Mouse (Mus musculus): ENCODE results near the gene Taf15.

Taf15 gene

GRCm38 (mm10) chr11:83457912-83458601 lies 14.8 kb upstream of the Taf15 start:
- no peak for DNase-seq

- DNase-seq, result peak; percentile 41
These were observed 11.3 kb upstream of the Taf15 start for GRCm38 (mm10) chr11:83461462-83462027.

GRCm38 (mm10) chr11:83462711-83463244 lies 10.1 kb upstream of the Taf15 start, which contains the start of gene Mmp28:
Gene Mmp28 (minus strand): TSS chr11:83463071.
- DNase-seq, result peak; percentile 81

- peak; percentile 86 for DNase-seq
These were observed 6.9 kb upstream of the Taf15 start for GRCm38 (mm10) chr11:83465976-83466375.

- DNase-seq, result peak; percentile 88
These were observed 5.7 kb upstream of the Taf15 start for GRCm38 (mm10) chr11:83467120-83467652.

- no peak for DNase-seq
These were observed 4.1 kb upstream of the Taf15 start for GRCm38 (mm10) chr11:83468765-83469164.

GRCm38 (mm10) chr11:83471766-83472165 lies 1.1 kb upstream of the Taf15 start:
- DNase-seq, result no peak

- no peak for DNase-seq
These were observed 540 bp downstream of the Taf15 start for GRCm38 (mm10) chr11:83473235-83474016.

GRCm38 (mm10) chr11:83491488-83491887 lies 18.6 kb downstream of the Taf15 start:
- DNase-seq, result peak; percentile 16

- DNase-seq, result no peak
These were observed 22.7 kb downstream of the Taf15 start for GRCm38 (mm10) chr11:83495571-83495970.

GRCm38 (mm10) chr11:83504308-83504707 lies 31.4 kb downstream of the Taf15 start:
- no peak for DNase-seq

- DNase-seq, result peak; percentile 11
These were observed 36.6 kb downstream of the Taf15 start for GRCm38 (mm10) chr11:83509521-83509920.

GRCm38 (mm10) chr11:83517153-83517552 lies 44.3 kb downstream of the Taf15 start:
- DNase-seq, result no peak

- DNase-seq, result no peak
These were observed 45.5 kb downstream of the Taf15 start for GRCm38 (mm10) chr11:83518371-83518770.

- DNase-seq, result no peak
These were observed 49.2 kb downstream of the Taf15 start, which contains the start of gene Heatr9 for GRCm38 (mm10) chr11:83522075-83522474. Gene Heatr9 (minus strand): TSS chr11:83522175.

GRCm38 (mm10) chr11:83529024-83529423 lies 56.1 kb downstream of the Taf15 start:
- no peak for DNase-seq

GRCm38 (mm10) chr11:83530360-83530759 lies 57.5 kb downstream of the Taf15 start, which contains the start of gene Ccl5:
Gene Ccl5 (minus strand): TSS chr11:83530518.
- DNase-seq, result no peak

- DNase-seq, result no peak
These were observed 60.3 kb downstream of the Taf15 start for GRCm38 (mm10) chr11:83533192-83533591.

GRCm38 (mm10) chr11:83534143-83534542 lies 61.3 kb downstream of the Taf15 start:
- no peak for DNase-seq

- peak; percentile 83 for DNase-seq
These were observed 61.9 kb downstream of the Taf15 start for GRCm38 (mm10) chr11:83534609-83535423.

GRCm38 (mm10) chr11:83536831-83537230 lies 63.9 kb downstream of the Taf15 start:
- no peak for DNase-seq

- DNase-seq, result no peak
These were observed 65.9 kb downstream of the Taf15 start for GRCm38 (mm10) chr11:83538705-83539314.
